Mouse (Mus musculus): ENCODE results near the gene Smpd1.

Gene Smpd1

DNA sequence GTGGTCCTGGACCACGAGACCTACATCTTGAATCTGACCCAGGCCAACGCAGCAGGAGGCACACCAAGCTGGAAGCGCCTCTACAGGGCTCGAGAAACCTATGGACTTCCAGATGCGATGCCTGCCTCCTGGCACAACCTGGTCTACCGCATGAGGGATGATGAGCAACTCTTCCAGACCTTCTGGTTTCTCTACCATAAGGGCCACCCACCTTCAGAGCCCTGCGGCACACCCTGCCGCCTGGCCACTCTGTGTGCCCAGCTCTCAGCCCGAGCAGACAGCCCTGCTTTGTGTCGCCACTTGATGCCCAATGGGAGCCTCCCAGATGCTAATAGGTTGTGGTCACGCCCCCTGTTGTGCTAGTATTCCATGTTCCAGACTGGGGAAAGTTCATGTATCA is 3.5 kb downstream of the Smpd1 start:
- in situ Hi-C loops (cut with MseI, MboI): no loop called here

DNA sequence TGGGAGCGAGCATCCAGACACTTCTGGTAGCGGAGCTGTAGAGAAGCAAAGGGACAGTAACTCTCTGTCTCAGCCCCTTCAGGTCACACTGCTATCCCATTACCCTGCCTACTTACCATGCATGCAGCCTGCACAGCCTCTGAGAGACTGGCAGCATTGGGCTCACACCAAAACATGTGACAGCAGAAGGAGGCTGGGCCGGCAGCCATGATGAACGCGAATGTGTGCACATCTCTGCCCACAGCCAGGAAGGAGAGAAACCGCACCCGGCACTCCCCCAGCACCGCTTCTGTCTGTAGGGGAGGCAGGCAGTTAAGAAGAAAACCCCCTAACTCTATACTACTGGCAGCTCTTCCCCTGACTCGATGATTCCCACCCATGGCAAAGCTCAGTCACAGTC is 4.9 kb downstream of the Smpd1 start:
- in situ Hi-C loops (cut with MseI, MboI): no loop called here

DNA sequence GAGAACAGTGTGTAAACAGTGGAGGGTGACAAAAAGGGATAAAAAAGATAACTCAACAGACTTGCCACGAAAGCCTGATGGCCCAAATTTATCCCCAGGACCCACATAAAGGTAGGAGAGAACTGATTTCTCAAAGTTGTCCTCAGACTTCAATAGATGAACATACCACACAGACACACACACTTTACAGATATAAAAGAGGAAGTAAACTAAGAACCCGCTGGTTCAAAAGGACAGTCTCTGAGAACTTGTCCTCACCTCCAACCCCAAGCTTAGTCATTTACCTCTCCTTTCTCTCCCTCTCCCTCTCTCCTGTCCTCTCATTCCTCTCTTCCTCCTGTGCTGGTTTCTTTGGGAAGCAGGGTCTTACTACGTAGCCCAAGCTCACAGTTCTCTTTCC is 8.2 kb downstream of the Smpd1 start:
- in situ Hi-C loops (cut with MseI, MboI): no loop called here

DNA sequence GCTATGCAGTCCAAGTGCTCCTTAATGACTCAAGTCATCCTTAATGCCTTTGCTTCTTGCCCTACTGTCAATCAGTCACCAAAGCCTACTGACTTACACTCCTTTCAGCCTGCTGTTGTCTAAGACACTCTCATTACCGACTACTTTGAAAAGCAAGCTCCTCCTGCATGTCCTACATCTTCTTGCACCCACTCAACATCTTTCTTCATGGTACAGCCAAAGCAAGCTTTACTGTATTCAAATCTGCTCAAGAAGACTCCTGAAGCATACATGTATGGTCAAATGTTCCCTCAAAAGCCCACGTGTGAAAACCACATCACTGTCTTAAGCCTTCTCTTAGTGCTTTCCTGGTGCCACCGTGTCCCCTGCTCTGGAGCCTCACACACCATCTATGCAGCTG is 9.2 kb downstream of the Smpd1 start:
- in situ Hi-C loops (cut with MseI, MboI): no loop called here

DNA sequence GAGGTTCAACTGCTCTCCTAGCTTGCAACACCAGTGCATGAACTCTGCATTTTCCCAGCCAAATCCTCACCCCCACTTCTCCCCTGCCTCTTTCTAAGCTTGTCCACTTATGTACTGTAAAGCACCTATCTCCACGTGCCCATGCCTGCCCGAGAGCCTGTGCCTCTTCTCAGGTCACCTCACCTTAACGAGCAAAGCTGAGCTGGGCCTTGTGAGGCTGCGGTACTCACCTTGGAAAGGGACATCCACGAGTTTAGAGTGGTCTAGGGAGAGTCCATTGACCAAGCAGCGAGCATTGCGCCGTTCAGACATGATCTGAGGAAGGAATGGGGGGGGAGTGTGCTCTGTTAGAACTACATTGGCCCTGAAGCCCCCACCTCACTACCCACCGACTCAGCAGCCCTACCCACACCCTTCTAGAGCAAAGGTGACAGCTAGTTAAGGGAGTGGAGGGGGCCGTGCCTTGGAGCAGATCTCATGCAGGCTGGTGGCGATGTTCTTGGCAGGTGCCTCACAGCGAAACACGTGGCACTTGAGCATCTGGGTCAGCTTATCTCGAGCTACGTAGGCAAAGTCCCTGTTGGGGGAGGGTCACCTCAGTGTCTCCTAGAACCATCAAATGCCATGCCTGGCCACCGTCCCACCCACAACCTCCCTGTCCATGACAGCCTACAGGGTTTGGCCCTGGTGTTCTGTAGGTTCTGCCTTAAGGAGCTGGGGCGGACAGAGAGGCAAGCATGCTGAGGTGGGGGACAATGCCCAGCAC is 11.1 kb downstream of the Smpd1 start:
- in situ Hi-C loops (cut with MseI, MboI): no loop called here

DNA sequence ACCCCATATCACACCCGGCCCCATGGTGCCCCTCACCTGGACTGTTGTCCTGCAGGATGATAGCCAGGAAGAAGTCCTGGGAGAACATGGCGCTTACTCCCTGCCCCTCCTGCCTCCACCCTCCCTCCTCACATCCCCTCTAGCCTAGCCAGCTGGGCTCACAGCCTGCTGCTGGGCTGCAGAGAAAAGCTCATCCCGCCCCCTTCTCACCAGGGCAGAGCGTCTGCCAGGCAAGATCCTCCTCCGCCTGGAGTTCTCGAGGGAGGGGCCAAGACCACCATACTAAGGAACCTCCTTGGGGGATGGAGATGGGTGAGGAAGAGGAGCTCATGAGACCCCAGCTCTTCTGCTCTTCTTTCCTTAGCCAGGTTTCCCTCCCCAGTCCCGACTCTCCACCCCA is 14.4 kb downstream of the Smpd1 start:
- in situ Hi-C loops (cut with MseI, MboI): no loop called here

DNA sequence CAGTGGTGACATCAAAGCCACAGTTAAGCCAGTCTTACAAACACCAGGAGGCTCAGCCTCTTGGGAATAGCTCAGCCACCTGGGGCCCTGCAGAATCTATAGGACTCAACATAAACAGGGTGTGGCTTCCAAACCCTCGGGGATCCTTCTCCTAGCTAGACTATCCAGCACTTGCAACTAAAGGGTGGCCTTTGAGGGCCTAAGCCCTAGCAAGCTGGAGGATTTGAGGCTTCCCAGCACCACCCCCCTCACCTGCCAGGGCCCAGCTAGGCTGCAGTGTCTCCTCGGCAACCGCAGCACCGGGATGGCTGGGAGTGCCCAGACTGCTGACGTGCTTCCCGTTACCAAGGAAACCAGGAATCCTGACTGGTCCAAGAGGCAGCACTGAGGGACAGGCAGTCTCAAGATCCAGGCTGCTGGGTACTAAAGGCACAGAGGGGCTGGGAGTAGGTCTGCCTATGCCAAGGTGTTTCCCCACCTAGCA is 14.9 kb downstream of the Smpd1 start:
- in situ Hi-C loops (cut with MseI, MboI): no loop called here

DNA sequence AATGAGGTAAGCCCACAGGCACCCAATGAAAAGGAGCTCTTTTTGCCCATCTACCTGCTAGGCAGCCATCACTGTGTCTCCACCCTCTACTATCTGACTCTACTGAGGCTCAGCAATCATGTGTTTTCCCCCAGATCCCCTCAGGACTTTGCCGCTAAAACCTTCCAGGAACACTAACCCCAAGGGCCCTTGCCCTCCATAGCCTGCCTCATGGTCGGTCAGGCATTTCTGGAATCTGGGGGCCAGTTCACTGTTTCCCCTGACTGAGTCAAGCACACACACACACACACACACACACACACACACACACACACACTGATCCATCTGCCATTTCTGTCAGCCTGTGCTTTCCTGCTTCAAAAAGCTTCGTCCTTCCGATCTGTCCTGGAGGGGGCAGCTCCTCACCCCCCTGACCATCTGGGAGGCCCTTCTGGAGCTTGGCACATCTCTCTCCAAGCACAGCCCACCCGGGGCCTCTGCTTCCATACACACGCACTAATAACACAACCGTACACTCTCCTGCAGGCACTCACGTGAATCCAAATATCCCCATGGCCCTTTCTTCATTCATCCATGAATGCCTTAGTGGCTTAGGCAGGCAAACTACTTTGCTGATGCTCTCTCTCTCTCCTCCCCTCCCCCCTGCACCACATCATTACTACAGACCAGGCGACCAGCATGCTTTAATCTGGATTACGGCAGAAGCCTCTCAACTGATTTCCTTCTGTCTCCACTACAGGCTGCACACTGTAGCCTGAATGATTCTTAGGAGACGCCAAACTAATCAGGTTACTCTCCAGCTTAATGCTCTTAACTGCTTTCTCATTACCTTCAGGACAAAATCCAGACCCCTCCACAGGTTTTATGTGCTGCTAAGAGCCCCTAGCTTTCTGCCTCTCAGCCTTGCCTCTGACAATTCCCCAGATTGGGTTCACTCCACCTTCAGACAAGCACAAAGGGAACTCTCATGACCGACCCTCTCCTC is 15.6 kb downstream of the Smpd1 start:
- in situ Hi-C loops (cut with MseI, MboI): no loop called here

DNA sequence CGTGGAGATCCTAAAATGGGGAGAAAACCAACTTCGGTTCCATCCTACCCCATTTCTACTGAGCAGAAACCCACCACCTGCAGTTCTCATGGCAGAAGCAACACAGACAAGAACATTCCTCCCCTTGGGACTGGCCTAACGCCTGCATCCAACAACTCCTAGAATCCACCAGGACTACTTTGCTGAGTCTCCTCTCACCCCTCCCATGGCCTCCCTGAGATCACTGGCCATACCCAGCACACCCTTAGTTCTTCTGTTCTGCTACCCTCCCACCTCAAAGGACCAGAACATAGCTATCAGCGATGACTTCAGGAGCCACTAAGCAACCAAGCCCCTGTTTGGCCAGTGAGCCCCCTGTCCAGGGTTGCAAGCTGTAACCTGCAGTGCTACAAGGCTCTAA is 16.6 kb downstream of the Smpd1 start:
- in situ Hi-C loops (cut with MseI, MboI): no loop called here

DNA sequence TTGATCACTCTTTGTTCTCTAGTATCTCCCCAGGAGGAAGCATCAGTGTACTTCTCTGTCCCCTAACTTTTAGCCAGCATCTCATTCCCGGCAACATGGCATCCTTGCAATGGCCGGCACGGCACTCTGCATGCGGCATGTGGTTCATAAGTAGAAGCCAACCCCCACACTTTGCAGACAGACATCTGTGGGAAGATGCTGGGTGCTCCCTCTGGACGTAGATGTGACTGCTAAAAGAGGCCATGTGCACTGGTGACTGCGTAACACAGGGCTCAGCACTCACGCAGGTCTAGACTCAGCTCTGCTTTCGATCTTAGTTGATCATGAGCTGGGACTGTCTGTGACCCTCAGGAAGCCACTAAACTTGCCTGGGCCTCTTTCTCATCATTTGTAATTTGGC is 18.8 kb downstream of the Smpd1 start:
- in situ Hi-C loops (cut with MseI, MboI): no loop called here

DNA sequence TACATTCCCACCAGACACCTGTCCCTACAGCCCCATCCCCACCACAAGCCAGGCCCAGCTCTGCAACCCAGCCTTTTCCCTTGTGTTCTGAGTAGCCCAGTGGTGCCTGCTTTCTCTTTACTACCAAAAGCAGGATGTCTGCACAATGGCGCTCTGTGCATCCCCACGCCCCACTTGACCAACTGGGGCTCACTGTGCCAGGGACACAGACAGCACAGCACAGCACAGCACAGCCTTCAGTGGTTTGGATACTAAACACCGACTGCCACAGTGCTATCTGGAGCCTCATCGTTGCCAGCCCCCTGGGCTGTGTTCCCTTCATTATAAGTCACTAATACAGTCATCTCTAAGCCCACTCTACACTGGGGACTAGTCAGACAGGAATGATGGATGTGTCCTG is 20.4 kb downstream of the Smpd1 start:
- in situ Hi-C loops (cut with MseI, MboI): no loop called here

DNA sequence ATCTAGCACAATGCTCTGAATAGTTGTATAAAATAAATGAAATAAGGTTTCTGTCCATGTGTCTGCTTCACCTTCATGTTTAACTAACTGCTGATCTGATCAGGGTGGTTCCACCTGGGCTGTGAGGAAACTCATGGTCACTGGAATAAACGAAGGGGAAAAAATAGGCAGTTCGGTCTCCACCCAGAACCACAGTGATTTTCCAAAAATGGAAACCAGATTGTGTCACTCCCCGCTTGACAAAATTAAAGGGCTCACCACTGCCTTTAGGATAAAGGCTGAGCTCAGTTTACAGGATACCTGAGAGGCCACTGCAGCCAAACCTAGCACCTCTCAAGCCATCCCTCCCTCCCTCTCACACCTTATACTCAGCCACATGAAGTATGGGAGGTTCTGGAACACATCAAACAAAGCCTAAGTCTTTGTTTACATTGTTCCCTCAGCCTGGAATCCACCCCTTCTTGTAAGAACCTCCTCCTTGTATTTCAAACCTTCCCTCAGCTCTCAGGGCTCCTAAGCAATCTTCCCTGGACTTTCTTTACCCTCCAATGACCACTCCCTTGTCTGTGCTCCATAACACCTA is 22.1 kb downstream of the Smpd1 start:
- in situ Hi-C loops (cut with MseI, MboI): no loop called here

DNA sequence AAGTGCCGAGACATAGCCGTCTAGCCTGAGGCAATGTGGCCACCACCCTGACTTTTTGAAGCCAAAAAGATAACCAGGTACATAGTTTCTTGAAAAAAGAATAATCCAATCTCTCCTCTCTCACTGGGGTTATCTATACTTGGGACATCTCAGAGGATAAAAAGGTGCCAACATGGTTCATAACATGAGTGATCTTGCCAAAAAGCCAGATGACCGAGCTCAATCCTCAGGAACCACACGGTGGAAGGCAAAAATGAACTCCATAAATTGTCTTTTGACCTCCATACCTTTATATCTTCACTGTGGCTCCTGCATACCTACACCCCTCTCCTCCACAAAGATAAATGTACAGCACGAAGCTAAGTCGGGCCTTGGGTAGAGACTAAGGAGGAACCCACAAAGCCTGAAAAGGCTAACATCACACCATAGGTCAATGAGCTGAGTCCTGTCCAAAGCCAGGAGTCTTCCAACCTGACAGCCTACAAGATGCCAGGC is 23.3 kb downstream of the Smpd1 start:
- in situ Hi-C loops (cut with MseI, MboI): no loop called here

DNA sequence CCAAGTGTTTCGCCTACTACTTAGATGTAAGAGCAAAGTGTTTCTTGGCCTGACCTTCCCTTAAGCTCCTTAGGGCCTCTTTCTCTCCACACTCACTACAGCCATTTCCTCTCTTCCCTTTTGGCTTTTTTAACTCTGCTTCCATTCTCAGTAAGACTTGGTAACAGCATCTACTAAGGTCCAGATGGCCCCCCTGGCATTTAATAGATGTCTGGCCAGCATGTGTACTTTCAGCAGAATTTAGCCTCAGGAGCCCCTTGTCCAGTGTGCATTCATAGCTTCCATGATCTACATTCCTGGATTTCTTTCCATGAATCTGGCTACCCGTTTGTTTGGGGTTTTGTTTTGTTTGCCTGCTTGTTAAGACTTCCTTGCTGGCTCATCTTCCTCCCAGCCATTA is 24.3 kb downstream of the Smpd1 start:
- in situ Hi-C loops (cut with MseI, MboI): no loop called here

DNA sequence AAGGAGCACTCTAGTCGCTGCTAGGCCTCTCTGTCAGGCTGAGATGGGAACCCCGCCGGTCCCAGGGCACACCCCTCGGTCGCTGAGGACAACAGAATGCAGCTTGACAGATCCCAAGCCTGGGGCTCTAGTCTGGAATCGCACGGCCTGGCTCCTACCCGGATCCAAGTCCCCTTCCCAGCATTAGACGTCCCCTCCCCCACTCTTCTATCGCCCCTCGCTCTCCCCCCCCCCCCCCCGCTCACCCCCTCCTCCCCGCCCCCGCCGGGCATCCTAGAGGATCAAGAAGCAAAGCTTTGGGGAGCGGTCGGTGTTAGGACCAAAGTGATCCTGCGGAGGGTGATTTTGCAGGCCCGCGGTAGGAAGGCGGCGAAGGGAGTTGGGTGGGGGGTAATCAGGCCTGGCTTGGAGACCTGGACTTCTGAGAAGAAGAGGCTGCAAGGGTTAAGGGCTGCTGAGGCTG is 26.5 kb downstream of the Smpd1 start:
- in situ Hi-C loops (cut with MseI, MboI): no loop called here

DNA sequence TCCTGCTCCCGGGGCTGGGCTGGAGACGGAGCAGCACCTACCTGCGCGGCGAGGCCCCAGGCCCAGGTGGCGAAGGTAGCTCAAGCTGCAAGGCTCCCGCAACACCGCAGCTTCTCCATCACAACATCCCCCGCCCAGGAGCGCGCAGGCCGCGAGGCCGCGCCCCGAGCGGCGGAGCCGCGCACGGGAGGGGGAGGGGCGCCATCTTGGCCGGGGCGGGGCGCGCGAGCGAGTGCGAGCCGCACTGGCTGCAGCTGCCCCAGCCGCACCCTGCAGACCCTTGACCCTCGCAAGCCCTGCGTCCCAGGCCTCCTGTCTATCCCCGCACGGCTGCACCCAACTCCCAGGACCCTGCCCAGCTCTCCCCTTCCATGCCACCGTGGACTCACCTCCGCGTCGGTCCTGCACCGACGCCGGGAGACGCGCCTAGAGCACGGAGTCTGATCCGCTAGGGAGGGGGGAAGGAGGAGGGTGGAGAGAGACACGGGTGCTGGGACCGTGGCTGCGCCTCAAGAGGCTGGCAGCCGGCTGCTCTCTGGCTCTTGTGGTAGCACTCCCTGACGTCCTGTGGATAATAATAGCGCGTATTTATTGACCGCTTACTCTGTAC is 27.0 kb downstream of the Smpd1 start, which contains the start of gene Apbb1:
Apbb1 (minus strand) TSS at position 560 of the 610 bp plus-strand sequence.
- in situ Hi-C loops (cut with MseI, MboI): no loop called here

DNA sequence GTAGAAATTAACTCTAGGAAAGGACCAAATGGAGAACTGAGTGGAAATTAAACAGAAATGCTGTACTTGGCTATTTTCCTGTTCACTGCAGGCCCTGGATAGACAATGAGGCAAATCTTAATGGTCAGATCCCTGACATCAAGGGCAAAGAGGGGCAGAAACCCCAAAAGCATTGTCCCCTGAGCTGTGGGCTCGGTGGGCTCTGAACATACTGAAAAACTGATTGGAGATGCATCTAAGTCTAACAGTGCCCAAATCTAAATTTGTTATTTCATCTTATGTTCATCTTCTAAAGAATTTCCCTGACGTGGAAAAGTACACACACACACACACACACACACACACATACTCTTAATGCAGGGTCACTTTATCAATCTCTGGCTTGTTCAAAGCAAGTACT is 27.8 kb downstream of the Smpd1 start:
- in situ Hi-C loops (cut with MseI, MboI): no loop called here

DNA sequence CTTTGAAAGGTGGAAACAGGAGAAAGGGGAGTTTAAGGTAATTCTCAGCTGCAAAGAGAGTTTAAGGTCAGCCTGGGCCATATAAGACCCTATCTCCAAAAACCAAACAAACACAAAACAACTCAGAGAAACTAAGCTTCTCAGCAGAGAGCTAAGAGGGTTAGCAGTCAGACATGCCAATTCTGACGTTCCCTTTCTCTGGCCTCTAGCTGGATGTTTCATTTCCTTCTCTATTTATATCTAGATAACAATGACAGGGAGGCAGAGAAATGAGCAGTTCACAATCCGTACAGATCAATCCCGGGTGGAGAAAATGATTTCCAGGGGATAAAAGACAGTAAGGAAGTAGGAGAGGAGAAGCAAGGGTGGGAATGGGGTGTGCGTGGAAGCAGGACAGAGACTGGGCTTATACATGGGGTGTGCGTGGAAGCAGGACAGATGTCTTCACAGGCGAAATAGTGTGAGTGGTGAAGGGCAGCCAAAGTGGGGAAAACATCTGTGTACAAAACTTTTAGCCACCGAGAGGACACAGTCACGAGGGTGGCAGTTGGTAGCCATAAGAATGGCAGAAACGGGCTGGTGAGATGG is 34.3 kb downstream of the Smpd1 start:
- in situ Hi-C loops (cut with MseI, MboI): no loop called here

DNA sequence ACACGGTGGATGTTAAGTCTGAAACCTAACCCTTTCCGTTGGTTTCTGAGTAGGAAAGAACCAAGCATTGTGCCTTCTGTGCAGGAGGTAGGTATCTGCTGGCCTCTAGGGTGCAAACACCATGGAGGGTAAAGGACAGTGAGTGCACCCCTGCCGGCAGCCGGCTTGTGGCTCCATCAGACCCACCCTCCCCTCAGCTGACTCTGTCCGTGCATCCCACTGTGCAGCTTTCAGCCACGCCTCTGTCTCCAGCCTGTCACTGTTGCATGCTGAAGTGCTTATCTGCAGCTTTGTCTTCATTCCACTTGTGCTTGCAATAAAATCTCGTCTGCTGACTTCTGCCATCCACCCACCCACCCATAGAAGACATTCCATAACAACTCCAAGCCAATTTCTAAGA is 35.9 kb downstream of the Smpd1 start:
- in situ Hi-C loops (cut with MseI, MboI): no loop called here

DNA sequence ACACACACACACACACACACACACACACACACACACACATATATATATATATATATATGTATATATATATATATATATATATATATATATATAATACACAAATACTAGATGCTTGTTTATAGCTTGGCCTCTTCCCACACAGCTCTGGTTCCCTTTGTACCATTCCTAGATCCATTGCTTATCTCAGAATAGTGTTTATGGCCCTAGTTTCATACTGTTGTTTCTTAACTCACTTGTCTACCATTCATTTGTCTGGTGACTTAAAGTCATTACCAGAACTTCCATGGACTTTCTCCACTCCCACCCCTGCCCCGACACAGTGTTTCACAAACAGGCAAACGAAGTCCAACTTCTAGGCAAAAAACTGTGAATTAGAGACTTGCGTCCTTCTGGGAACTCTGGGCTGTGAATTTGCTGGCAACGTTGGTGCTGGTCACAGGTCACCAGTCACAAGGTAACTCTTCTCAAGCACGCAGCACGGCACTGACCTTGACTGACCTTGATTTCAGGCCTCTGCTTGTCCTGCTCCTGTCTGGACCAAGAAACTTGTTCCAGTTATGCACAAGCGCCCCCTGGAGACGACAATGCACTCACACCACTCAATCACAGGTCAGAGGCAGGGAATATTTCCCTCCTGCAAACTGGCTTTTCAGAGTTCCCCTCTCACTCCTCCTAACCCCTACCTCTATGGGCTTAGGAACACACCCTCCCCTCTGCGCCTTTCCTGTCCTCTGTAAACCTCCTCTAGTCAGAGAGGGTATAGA is 48.9 kb downstream of the Smpd1 start:
- in situ Hi-C loops (cut with MseI, MboI): loop anchor here (5.0 kb wide), 2 partner anchors 56 to 66 kb away; no protein-coding TSS in a partner anchor
